Mouse (Mus musculus) testis, adult 2 months (tissue): Measurements from ENCODE around the gene Stx19. TPM values are rescaled to one million over a fixed set of nuclear protein-coding genes. Genes with fewer than 3 reads are reported as not detected.

Experiments
- H3K27ac ChIP-seq: fragments of 200-500 bp; 2 replicates; pipeline ENCODE4 v1.5.1; 2012; ENCODE audit warnings: low read depth, low read length; ENCODE audit not compliant: control insufficient read depth, insufficient read depth
- H3K27me3 ChIP-seq: fragments of 200-500 bp; 2 replicates; pipeline ENCODE4 v1.6.1; 2012; ENCODE audit warnings: mild to moderate bottlenecking, low read length, moderate library complexity; ENCODE audit not compliant: control insufficient read depth, insufficient read depth
- H3K36me3 ChIP-seq: fragments of 200-500 bp; 2 replicates; pipeline ENCODE4 v1.6.1; 2012; ENCODE audit warnings: mild to moderate bottlenecking, low read length; ENCODE audit not compliant: control insufficient read depth, insufficient read depth
- H3K4me1 ChIP-seq: fragments of 200-500 bp; 2 replicates; pipeline ENCODE4 v1.6.1; 2012; ENCODE audit warnings: low read length; ENCODE audit not compliant: control insufficient read depth, insufficient read depth
- H3K4me3 ChIP-seq: fragments of 200-500 bp; 2 replicates; pipeline ENCODE4 v1.5.1; 2012; ENCODE audit warnings: low read depth, mild to moderate bottlenecking, low read length, moderate library complexity, mixed read lengths; ENCODE audit not compliant: control insufficient read depth
- CTCF ChIP-seq: fragments of 200-500 bp; IDR thresholded peaks from 2 replicates; pipeline ENCODE4 v1.5.1; 2012; ENCODE audit warnings: low read depth, mild to moderate bottlenecking, inconsistent platforms, low read length, moderate library complexity; ENCODE audit not compliant: control insufficient read depth, insufficient read depth, insufficient replicate concordance
- POLR2A ChIP-seq: fragments of 200-500 bp; IDR thresholded peaks from 2 replicates; pipeline ENCODE4 v1.6.1; 2012; ENCODE audit warnings: low read depth, mild to moderate bottlenecking, inconsistent platforms, low read length, moderate library complexity; ENCODE audit not compliant: control insufficient read depth
- polyA plus RNA-seq: library from polyadenylated mRNA; depleted of rRNA; stranded (reverse); fragments of >200 nt; gene quantifications from 2 replicates; pipeline ENCODE4 v1.2.3, GENCODE M21; 2012

Stx19 gene
- polyA plus RNA-seq, 1 experiment: not detected

DNA sequence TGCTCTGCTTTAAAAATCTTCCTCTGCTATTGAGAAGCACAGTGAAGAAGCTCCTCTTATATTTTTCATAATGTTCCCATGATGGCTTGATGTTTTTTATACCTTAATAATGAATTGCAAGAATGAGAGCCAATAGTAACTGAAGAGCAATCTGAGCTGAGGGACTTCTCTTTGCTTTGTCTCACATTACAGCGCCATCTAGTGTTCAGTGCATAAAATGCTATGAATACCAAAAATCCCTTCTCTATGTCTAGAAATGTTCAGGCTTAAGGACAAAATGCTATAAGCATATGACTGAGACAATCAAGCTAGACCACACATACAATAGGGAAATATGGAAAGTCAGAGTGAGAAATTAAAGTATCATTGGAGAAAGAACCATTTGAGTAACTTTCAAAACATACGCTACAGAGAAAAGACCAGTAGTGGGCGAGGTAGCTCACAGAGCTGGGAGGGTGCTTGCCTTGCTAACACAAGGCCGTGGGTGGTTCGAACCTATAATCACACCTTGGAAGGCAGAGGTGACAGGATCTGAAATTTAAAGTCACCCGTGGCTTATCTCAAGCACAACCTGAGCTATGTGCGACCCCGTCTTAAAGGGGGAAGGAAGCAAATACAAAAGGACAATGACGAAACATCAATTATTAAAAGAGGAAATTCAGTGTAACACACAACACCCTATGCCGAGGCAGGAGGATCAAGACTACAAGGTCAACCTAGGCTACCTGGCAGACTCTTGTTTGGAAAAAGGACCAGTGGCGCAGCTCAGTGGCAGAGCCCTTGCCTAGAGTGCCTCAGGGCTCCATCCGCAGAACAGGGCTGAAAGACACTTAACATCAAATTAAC is 11.9 kb downstream of the Stx19 start:
- TF ChIP-seq CTCF (peak; percentile 22; the same call in 1 of the 2 replicates), POLR2A (no peak)
- Histone ChIP-seq H3K4me3 (no peak overlapping the region), H3K4me1 (no peaks in the 10 kb centered on the region), H3K27me3 (no peaks in the 10 kb centered on the region), H3K27ac (no peak overlapping the region), H3K36me3 (no peaks in the 10 kb centered on the region; the same call in 1 of the 2 replicates)

DNA sequence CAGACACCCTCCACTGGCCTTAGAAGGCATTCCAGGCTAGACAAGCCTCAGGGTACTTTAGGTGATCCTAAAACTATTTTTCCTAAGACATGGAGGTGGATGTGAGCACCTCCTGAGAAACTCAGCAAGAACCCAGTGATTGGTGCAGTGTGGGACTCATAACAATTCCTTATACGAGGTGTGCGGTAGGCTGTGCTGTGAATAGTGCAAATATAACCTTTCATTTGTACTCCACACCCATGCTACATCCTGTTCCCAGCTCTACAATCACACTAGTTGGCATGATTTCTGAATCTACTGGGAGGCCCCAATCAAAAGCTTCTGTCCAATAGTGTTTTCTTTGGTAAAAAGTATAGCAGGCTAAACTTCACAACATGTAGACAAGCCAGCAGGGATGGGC is 17.6 kb downstream of the Stx19 start:
- Histone ChIP-seq H3K4me1 (no peaks in the 10 kb centered on the region), H3K27me3 (no peaks in the 10 kb centered on the region), H3K36me3 (no peaks in the 10 kb centered on the region; the same call in 1 of the 2 replicates), H3K27ac (no peak overlapping the region), H3K4me3 (no peak overlapping the region)
- no peak for TF ChIP-seq CTCF
- TF ChIP-seq POLR2A: no peak

DNA sequence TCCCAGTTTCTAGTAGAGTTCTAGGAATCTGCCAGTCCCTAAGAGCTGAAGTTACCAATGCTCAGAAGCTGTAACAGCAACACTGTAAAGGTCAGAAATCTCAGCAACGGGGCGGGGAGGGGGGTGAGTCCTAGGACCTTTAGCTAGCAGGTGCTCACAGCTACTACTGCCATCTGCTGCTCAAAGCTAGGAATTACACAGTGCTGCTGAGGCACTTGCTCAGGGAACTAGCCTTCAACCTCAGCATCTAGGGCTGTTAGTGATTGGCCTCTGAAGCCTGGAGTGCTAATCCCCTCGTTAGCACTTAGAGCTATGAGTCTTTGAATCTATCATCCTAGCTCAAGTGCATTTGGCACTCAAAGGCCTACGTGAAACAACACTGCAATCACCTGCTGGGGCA is 18.0 kb downstream of the Stx19 start:
- Histone ChIP-seq H3K27me3 (no peaks in the 10 kb centered on the region), H3K4me1 (no peaks in the 10 kb centered on the region), H3K36me3 (no peaks in the 10 kb centered on the region; the same call in 1 of the 2 replicates), H3K27ac (no peak overlapping the region), H3K4me3 (no peak overlapping the region)
- TF ChIP-seq CTCF: peak; percentile 66; the same call in 1 of the 2 replicates
- no peak for TF ChIP-seq POLR2A

DNA sequence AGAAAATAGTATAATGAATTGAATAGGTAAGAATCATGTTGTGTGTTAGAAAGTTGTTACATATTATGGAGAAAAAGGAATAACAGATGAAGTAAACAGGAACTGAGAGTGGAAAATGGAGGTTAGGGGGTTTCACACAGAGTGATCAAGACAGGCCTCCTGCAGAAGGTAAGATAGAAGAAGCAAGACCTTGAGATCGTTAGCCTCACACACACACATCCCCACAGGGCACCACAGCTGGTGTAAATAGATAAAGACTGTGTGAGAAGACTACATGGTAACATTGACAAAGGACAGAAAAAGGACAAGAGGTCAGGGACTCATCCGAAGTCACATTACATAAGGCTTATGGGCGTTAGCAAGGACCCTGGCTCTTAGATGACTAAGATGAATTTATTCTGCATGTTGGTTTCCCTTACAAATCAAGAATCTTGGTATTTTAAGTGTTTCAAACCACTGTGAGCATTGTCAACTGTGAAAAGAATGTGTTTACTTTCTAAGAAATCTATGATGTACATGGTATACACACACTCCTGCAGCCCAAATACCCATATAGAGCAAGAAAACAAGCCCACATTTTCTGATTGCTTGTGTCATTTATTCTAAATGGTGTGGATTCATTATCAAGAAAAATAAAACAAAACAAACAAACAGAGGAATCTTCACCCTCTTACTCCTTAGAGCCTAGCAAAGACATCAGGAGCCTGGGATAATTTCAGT is 19.7 kb downstream of the Stx19 start:
- H3K4me1 ChIP-seq: no peaks in the 10 kb centered on the region
- H3K4me3 ChIP-seq: no peak overlapping the region
- H3K36me3 ChIP-seq: no peaks in the 10 kb centered on the region; the same call in 1 of the 2 replicates
- TF ChIP-seq POLR2A (no peak), CTCF (no peak)
- no peak overlapping the region for H3K27ac ChIP-seq
- H3K27me3 ChIP-seq: no peaks in the 10 kb centered on the region

DNA sequence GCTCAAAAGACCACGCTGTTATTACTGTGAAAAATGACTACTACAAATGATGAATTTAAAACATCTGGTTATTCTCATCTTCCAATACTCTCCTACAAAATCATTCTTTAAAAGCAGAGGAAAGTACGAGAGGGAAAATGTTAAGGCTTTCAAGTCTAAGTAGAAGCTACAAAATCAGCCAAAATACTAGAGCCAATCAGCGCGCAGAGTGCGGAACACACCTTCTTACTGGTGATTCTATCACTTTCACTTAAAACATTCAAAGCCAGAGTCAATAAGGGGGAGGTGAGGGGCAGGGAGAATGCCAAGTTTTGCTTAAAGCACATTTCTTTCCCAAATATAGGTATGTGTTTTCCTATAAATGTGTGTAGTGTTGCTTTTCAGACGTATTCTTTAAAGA is 30.9 kb downstream of the Stx19 start:
- Histone ChIP-seq H3K27ac (no peak overlapping the region), H3K4me3 (peak overlapping the region; percentile 32; the same call in 1 of the 2 replicates), H3K4me1 (no peaks in the 10 kb centered on the region), H3K36me3 (no peaks in the 10 kb centered on the region), H3K27me3 (no peaks in the 10 kb centered on the region)
- TF ChIP-seq POLR2A: no peak
- TF ChIP-seq CTCF: no peak

DNA sequence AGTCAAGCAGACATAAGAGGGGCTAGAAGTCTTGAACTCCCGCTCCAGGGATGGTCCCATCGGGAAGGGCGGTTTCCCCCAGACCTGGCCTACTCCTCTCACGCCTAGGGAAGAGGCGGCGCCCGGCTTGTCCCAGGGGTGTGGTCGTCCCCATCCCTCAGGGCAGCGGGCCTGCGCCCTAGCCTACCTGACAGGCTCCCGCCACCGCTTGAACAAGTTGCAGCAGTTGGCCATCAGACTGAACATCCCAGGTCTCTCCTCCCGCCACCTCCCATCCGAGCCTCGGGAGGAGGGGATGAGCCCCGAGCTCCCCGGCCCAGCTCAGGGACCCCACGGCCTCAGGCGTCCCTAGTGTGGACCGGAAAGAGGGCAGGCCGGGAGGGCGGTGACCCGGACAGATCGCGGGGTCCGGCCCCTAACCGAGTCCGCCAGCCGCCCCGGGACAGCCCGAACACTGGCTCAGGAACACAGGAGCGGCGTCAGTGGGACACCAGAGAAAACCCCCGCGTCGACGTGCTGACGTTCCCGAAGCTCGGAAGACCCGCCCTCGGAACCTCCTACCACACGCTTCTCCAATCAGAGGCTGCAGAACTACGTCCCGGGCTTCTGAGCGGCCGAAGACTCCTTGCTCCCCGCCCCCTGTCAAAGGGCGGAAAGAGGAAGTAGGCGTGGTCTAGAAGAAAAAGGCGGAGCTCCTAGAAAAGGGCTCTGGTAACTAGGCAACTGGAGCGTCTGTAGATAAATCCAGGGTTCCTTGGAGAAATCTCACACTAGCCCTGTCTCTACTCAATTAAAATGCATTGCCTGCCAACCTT is 32.2 kb downstream of the Stx19 start, which contains the start of gene Arl13b:
TSS of gene Arl13b (minus strand) at position 543 of the 815 bp plus-strand sequence.
- Histone ChIP-seq H3K27me3 (no peaks in the 10 kb centered on the region), H3K27ac (peak within 1 kb of the TSS; percentile 88), H3K4me1 (no peaks in the 10 kb centered on the region), H3K36me3 (no peaks in the 10 kb centered on the region), H3K4me3 (peak within 1 kb of the TSS; percentile 94)
- no peak for TF ChIP-seq CTCF
- TF ChIP-seq POLR2A: peak; percentile 82
